Comparison of ENCODE assay signal across 9 mouse cellular contexts in genomic region chr15:97000319-97001251, GRCm38 (mm10). TPM values are rescaled to one million over a fixed set of nuclear protein-coding genes. Genes with fewer than 3 reads are reported as not detected.
DNase-seq lines count a peak whose midpoint lies in the region; ATAC-seq and TF ChIP-seq lines count a peak whose summit lies in the region.
"Had no signal": no experiment of that assay in that cellular context is flagged by ENCODE, and none has a peak within 500 bp of the region (broad histone marks: within the 10 kb centered on the region; RNA-seq: fewer than 3 reads in every experiment).

No protein-coding gene starts in this region.

- ATAC-seq in embryonic facial prominence, embryonic 11.5 days (replicated peaks; ENCODE audit: insufficient number of reproducible peaks, low FRiP score, low TSS enrichment, low read depth), result 0 out of 2 replicates have a peak, but pooled peaks have one; percentile 42
- 0 out of 2 replicates have a peak, but pooled peaks have one; percentile 36 for ATAC-seq in intestine, postnatal 0 days
- peak; percentile 84 for ATAC-seq in lung, embryonic 14.5 days (ENCODE audit: insufficient read depth)
- no peak for ATAC-seq in forebrain, embryonic 15.5 days (replicated peaks)

- H3K9ac ChIP-seq in embryonic facial prominence, embryonic 11.5 days (replicated peaks; ENCODE audit: low read length), result no peak overlapping the region
- H3K9ac ChIP-seq in intestine, postnatal 0 days (ENCODE audit: low read depth, low read length), result no peak overlapping the region
- H3K9ac ChIP-seq in lung, embryonic 14.5 days, result no peak overlapping the region
- H3K9ac ChIP-seq in forebrain, embryonic 15.5 days (replicated peaks), result no peak overlapping the region

- H3K27me3 ChIP-seq in embryonic facial prominence, embryonic 11.5 days (ENCODE audit: control insufficient read depth, insufficient read depth, low read length), result no peaks in the 10 kb centered on the region
- no peaks in the 10 kb centered on the region for H3K27me3 ChIP-seq in intestine, postnatal 0 days (replicated peaks; ENCODE audit: control insufficient read depth, insufficient read depth, low read length)
- no peaks in the 10 kb centered on the region for H3K27me3 ChIP-seq in lung, embryonic 14.5 days (ENCODE audit: insufficient read depth, low read length)
- H3K27me3 ChIP-seq in forebrain, embryonic 15.5 days, result no peaks in the 10 kb centered on the region

- peak; percentile 3 for DNase-seq in brain, embryonic 14.5 days (ENCODE audit: low read depth)
- DNase-seq in embryonic facial prominence, embryonic 11.5 days (ENCODE audit: low spot score), result peak; percentile 95
- DNase-seq in lung, embryonic 14.5 days, result peak; percentile 86
- DNase-seq in adrenal gland, adult (ENCODE audit: inconsistent age in 2 of 2, low spot score in 1 of 2), result no peak
- DNase-seq in cerebellum, postnatal 10 days, result no peak
- no peak for DNase-seq in cerebellum, postnatal 4 days (ENCODE audit: low spot score in 2 of 2)

- no peaks in the 10 kb centered on the region for H3K9me3 ChIP-seq in embryonic facial prominence, embryonic 11.5 days (replicated peaks; ENCODE audit: control insufficient read depth, low read length)
- no peaks in the 10 kb centered on the region for H3K9me3 ChIP-seq in intestine, postnatal 0 days (ENCODE audit: control insufficient read depth)
- no peaks in the 10 kb centered on the region for H3K9me3 ChIP-seq in lung, embryonic 14.5 days (ENCODE audit: low read depth, low read length)
- no peaks in the 10 kb centered on the region for H3K9me3 ChIP-seq in forebrain, embryonic 15.5 days

- peaks cover 8% of the 10 kb centered on the region for H3K4me1 ChIP-seq in embryonic facial prominence, embryonic 11.5 days (ENCODE audit: control insufficient read depth, insufficient read depth, low read length)
- H3K4me1 ChIP-seq in intestine, postnatal 0 days (replicated peaks; ENCODE audit: control insufficient read depth, insufficient read depth, low read length), result 0 out of 2 replicates have a peak, but pooled peaks cover 5% of the 10 kb centered on the region
- H3K4me1 ChIP-seq in lung, embryonic 14.5 days (ENCODE audit: insufficient read depth), result peaks cover 43% of the 10 kb centered on the region
- no peaks in the 10 kb centered on the region for H3K4me1 ChIP-seq in forebrain, embryonic 15.5 days

- no peak for TF ChIP-seq POLR2A in brain, embryonic 14.5 days (IDR thresholded peaks at IDR 0.05; ENCODE audit: borderline replicate concordance, extremely low read depth, insufficient read depth, insufficient read length, poor library complexity, severe bottlenecking)

- H3K36me3 ChIP-seq in embryonic facial prominence, embryonic 11.5 days (replicated peaks; ENCODE audit: control insufficient read depth, insufficient read depth, low read depth, low read length), result no peaks in the 10 kb centered on the region
- H3K36me3 ChIP-seq in intestine, postnatal 0 days (ENCODE audit: control insufficient read depth, insufficient read depth), result no peaks in the 10 kb centered on the region
- peaks cover 16% of the 10 kb centered on the region for H3K36me3 ChIP-seq in lung, embryonic 14.5 days (ENCODE audit: insufficient read depth)
- H3K36me3 ChIP-seq in forebrain, embryonic 15.5 days, result no peaks in the 10 kb centered on the region

- peak overlapping the region; percentile 88 for H3K27ac ChIP-seq in embryonic facial prominence, embryonic 11.5 days (replicated peaks; ENCODE audit: low read depth, low read length)
- H3K27ac ChIP-seq in intestine, postnatal 0 days (ENCODE audit: low read depth, low read length), result no peak overlapping the region
- peak overlapping the region; percentile 94 for H3K27ac ChIP-seq in lung, embryonic 14.5 days (ENCODE audit: low read depth)
- no peak overlapping the region for H3K27ac ChIP-seq in forebrain, embryonic 15.5 days (replicated peaks)
- H3K27ac ChIP-seq: heart, adult 2 months had no signal

- H3K4me3 ChIP-seq in embryonic facial prominence, embryonic 11.5 days (ENCODE audit: low read depth, low read length), result no peak overlapping the region
- H3K4me3 ChIP-seq in intestine, postnatal 0 days (ENCODE audit: low read depth, low read length), result no peak overlapping the region
- no peak overlapping the region for H3K4me3 ChIP-seq in lung, embryonic 14.5 days (ENCODE audit: low read depth, low read length)
- H3K4me3 ChIP-seq in forebrain, embryonic 15.5 days, result no peak overlapping the region
- H3K4me3 ChIP-seq: heart, adult 2 months had no signal

- TF ChIP-seq CTCF in brain, embryonic 14.5 days (IDR thresholded peaks at IDR 0.05; ENCODE audit: borderline replicate concordance, extremely low read depth, insufficient read depth, insufficient read length), result no peak
- TF ChIP-seq CTCF in intestine, postnatal 0 days (IDR thresholded peaks at IDR 0.05; ENCODE audit: low read depth), result no peak
- TF ChIP-seq CTCF in lung, embryonic 14.5 days (IDR thresholded peaks at IDR 0.05; ENCODE audit: low read depth), result no peak

- 12% methylated on average over 17 of the region's 17 CpGs for WGBS in embryonic facial prominence, embryonic 11.5 days
- 25% methylated on average over 17 of the region's 17 CpGs for WGBS in intestine, postnatal 0 days
- WGBS in lung, embryonic 14.5 days, result 8% methylated on average over 17 of the region's 17 CpGs
- WGBS in forebrain, embryonic 15.5 days, result 66% methylated on average over 17 of the region's 17 CpGs

- H3K4me2 ChIP-seq in embryonic facial prominence, embryonic 11.5 days (ENCODE audit: low read depth, low read length), result no peak overlapping the region
- H3K4me2 ChIP-seq in intestine, postnatal 0 days (replicated peaks; ENCODE audit: low read depth), result peak overlapping the region; percentile 17
- peak overlapping the region; percentile 29 for H3K4me2 ChIP-seq in lung, embryonic 14.5 days
- no peak overlapping the region for H3K4me2 ChIP-seq in forebrain, embryonic 15.5 days (replicated peaks)

RNA-seq across cellular contexts. Expression of gene Slc38a4, which starts 55.2 kb away (rescaled TPM):
- polyA plus RNA-seq in brain, embryonic 14.5 days (2012; rRNA removed), result 4.9 and 6.6 TPM in 2 replicates
- 61.2 and 71.1 TPM in 2 replicates for polyA plus RNA-seq in embryonic facial prominence, embryonic 11.5 days (2014; fragmentation: Nextera tagmentation; extraction: Ambion mirVana)
- 8.8 and 11.4 TPM in 2 replicates for polyA plus RNA-seq in intestine, postnatal 0 days (2015; fragmentation: Nextera tagmentation; extraction: Ambion mirVana)
- polyA plus RNA-seq in lung, embryonic 14.5 days (2014; fragmentation: Nextera tagmentation; extraction: Ambion mirVana), result 92.3 and 93.8 TPM in 2 replicates
- 2.4 and 3.0 TPM in 2 replicates for polyA plus RNA-seq in forebrain, embryonic 15.5 days (2015; fragmentation: Nextera tagmentation; extraction: Ambion mirVana)

Comparison
In these comparisons a context has a peak if more than half of its experiments do, and no peak if none do; other contexts are left out.
1. DNase-seq: peak in brain, embryonic 14.5 days (single experiment), embryonic facial prominence, embryonic 11.5 days (single experiment) and lung, embryonic 14.5 days (single experiment); none in adrenal gland, adult (0 of 2), cerebellum, postnatal 10 days (0 of 2) and cerebellum, postnatal 4 days (0 of 2).
2. H3K27ac ChIP-seq: peak in embryonic facial prominence, embryonic 11.5 days (single experiment) and lung, embryonic 14.5 days (single experiment); none in intestine, postnatal 0 days (single experiment) and forebrain, embryonic 15.5 days (single experiment).
3. H3K4me2 ChIP-seq: peak in intestine, postnatal 0 days (single experiment) and lung, embryonic 14.5 days (single experiment); none in embryonic facial prominence, embryonic 11.5 days (single experiment) and forebrain, embryonic 15.5 days (single experiment).